Mouse (Mus musculus) ovary, adult 18-20 months (tissue): Measurements from ENCODE around the gene Tfg.

Source experiments
- DNase-seq: peaks from one replicate; pipeline ENCODE4 v3.0.0; 2022; ENCODE audit warnings: low spot score, mixed read lengths

The Tfg gene

DNA sequence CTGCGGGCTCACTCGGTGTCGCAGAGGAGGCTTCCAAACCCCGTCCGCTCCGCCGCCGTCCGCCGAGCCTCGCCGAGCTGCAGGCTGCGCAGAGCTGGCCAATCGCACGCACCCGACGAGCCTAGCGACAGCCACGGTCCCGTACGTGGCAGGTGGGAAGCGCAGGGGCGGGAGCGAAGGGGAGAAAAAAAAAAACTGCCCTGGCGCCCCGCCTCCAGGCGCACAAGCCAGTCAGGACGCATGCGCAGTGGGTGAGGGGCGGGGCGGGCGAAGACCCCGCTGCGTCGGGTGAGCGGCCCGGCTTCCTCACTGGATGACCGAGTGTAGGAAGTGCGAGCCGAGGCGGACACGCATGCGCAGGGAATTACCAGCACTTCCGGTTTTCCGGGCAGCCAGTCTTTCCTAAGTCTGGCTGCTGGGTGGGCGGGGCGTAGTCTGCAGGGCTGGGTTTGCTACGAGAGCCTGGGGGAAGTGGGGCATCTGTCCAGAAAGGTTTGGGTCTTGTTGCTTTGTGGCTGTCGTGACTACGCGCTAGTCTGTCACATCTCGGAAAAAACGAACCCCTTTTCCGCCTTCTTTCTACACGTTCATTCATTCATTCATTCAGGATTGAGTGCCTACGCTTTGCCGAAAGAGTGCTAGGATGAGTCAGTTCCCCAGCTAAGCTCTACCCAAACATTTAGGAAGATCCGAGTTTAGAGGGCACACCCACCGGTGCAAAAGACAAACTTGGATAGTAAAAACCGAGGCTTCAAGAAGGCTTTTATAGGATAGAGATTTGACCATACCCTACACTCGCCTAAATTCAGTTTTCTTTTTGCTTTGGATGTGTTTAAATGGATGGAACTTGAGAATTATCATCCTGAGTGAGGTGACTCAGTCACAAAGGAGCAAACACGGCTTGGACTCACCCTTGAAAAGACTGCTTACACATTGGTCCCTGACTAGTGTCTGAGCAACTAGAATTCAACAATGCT, at the start of gene Tfg:
Tfg (minus strand) TSS at position 227 of the 977 bp plus-strand sequence.
- DNase-seq = peak; percentile 99

DNA sequence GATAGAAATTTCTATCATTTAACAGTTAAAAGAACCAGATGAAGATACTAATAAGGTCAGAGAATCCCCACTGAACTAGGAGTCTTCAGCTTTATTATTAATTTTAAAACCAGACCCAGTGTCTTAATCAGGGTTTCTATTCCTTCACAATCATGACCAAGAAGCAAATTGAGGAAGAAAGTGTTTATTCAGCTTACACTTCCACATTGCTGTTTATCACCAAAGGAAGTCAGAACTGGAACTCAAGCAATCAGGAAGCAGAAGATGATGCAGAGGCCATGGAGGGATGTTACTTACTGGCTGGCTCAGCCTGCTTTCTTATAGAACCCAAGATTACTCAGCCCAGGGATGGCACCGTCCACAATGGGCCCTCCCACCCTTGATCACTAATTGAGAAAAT, 11.8 kb upstream of the Tfg start:
- no peak for DNase-seq

DNA sequence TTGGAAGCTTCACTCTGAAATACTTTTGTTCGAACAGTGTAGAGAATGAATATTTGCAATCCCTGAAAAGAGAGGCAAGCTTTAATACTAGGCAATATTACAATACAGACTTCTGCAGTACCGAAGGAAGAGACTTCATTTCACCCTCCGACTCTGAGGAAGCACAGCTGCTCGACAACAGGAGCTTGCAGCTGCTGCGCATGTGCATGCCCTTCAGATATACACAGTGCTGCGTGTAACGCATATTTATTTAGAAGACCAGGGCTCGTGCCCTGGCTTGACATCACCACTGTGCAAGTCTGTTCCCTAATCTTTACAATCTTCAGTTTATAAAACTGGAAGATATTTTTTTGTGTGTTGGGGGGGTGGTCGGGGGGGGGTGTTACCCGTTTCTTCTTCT, 7.7 kb upstream of the Tfg start:
- DNase-seq = no peak

DNA sequence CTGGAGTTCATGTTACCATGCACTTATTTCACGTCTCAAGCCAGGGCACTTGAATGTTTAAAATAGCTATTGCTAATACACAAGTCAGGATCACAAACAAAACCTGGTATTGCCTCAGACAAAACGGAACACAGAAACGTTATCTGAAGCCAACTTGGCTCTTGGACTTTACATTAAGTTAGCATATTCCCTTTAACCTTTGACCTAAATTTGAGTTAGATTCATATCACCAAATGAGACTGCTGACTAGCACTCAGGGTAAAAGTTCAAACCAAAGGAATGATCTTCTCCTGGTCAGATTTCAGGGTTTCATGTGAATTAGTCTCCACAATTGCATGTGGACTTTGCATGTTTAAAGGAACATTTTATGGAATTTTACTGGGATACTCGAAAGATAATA, 5.1 kb upstream of the Tfg start:
- DNase-seq = no peak

DNA sequence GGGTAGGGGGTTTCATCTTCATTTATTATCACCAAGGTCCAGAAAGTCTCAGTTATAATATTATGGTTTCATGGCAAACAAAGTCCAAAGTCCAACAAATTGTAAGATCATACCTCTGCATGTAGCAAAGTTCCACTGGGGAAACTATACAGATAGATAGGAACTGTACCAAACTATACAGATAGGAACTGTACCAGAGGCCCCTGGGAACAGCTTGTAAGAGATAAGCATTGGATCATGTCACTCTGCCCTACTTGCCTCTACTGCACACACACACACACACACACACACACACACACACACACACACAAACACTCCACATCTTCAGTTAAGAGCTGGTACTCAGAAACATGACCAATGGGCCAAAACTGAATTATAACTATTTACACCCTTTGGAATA, 1.8 kb upstream of the Tfg start:
- no peak for DNase-seq

DNA sequence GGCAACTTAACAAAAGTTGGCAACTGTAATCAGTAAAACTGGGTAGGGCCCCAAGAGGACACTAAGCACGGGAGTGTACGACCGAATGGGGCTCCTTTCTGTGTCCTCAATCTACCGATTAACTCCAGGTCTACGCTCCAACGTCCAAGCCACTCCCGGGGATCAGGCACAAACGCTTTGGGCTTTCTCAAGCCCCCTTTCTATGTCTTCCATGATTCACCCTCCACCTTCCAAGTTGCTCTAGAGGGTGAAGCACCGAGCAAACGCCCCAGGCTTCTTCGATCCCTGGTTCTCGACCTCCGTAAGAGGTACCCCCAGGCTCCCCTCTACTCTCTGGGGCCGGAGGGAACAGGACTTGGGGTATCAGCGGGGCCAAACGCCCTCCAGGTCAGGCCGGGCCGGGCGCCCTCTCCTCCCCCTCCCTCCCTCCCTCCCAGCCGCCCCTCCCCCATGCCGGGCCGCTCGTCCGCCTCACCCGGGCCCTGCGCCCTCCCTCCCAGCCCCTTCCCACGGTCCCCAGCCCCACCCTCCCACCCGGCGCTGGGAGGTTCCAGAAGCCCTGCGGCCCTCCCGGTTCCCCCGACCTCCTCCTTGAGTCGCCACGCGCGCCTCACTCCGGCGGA, 582 bp downstream of the Tfg start:
- DNase-seq = no peak

DNA sequence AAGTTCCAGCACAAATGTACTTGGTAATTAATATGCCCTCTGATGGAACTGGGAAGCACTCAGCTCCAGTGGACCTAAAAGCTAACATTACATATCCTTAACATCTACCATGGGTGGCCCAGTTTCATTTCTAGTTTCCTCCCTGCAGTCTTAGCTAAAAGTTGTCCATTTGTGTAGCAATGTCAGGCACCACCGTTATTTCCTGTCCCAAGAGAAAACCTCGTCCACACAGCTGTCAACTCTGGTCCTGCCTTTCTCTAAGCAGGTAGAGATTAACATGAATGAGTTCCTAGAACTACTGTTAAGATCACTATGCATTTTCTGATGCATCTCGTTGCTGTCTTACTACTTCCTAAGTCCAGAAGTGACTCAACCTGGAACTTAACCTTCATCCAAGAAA, 1.6 kb downstream of the Tfg start:
- no peak for DNase-seq

DNA sequence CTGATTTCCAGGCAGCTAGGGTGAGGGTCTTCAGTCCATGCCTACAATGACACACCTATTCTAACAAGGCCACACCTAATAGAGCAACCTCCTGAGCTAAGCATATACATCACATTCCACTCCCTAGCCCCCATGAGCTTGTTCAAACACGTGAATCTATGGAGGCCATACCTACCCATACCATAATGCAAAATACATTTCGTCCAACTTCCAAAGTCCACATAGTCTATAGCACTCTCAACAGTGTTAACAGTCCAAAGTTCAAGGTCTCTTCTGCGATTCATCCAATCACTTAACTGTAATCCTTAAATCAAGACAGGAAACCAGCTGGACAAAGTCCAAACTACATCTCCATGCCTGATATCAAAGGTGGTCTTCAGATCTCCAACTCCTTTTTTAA, 7.2 kb downstream of the Tfg start:
- no peak for DNase-seq

DNA sequence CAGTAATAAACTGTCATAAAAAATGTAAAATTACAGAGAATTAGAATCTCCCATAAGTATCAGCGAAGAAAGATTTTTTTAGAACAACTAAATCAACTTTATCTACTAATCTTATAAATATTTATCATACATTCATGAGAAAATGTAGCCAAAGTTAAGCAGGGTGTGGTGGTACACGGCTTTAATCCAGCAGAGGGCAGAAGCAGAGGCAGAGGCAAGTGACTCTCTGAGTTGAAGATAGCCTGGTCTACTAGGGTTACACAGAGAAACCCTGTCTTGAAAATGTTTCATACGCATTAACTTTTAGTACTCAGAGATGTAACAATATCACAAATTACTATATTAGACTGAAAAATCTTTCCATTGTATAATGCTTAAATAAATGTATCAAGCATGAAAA, 11.5 kb downstream of the Tfg start:
- no peak for DNase-seq

DNA sequence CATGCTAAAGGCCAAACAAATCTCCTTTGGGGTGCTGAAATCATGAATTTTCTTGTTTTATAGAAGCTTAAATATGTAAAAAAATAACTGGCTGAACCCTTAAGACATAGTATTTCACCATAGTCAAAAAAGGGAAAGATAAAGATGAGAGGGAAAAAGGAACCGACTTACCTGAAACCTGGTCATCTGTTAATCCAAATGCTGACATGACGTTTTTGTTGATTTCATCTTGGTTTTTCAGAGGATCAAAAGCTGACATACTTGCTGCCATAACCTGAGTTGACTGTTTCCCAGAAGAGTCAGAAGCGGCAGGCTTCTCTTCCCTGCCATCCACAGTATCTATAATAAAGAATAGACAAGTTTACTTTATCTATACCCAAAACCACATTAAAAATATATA, 16.4 kb downstream of the Tfg start:
- no peak for DNase-seq

DNA sequence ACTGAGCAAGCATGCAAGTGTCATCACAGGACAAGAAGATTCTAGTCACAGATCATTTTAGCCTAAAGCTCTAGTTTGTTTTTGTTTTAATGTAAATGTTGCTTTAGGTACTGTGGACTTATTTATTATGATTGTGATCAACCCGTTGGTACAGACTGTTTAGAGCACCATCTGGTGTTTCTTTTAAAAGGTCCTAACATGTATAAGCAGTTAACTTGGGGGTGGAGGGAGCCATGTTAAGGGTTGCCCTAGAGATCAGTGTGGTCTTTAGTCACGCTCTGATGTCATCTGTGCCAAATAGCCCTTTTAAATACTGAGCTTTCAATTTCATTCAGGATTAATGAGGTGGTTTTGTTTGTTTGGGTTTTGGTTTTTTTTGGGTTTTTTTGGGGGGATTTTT, 20.8 kb downstream of the Tfg start:
- no peak for DNase-seq

DNA sequence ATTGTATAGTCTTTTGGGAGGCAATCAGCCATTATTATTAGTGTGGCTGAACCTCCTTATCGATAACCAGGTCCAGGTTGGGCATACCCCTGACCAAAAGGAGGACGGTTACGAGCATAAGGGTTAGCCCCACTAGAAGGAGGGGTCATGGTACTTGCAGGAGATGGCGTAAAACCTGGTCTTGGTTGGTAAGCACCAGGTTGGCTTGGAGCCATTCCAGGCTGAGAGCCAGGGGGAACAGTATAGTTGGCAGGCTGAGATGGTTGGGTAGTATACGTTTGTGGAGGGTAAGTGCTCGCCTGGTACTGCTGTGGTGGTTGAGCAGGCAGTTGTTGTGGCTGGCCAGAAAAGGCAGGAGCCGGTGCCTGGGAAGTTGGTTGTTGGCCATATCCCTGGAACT, 26.5 kb downstream of the Tfg start:
- DNase-seq = no peak

DNA sequence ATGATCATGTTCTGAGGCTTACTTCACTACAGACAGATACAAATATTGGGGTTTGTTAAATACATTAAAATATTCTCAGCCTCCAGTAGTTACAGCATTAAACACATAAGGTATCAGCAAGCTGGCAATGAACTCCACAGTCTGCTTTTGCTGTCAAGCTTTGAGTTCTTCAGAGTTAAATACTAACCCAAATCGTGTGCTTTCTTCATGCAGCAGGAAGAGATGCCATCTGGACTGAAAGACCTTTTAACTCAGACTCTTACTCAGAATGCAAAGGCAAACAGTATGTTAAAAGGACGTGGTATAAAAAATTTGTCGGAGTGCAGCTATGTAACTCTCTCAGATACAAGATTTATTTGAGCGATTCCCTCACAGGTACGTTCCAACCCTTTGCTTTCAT, 30.5 kb downstream of the Tfg start:
- no peak for DNase-seq

DNA sequence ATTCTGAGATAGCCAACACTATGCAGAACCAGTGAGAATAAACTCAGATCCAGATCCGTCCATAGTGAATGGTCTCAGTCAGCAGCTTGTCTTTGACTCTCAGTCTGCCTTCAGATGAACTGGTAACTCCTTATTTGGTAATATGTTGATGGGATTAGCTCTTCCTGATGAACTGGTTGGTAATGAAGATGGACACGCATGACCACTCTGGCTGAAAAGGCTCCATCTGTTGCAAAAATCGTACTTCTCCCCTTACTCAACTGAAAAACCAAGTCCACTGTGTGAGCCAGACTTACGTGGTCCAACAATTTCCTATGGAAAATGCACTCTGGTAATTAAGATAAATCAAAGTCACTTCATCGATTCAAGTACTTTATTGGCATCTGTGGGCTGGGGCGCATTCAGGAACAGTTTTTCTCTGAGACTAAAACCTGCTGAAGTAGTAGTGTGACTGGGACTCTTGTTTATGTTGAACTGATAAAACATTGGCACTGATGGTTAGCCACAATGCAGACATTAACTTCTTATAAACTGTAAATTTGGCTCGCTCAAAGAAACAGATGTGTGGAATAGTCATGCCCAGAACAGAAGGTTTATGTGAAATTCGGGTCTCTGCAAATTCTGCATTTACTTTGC, 36.1 kb downstream of the Tfg start:
- DNase-seq = no peak

DNA sequence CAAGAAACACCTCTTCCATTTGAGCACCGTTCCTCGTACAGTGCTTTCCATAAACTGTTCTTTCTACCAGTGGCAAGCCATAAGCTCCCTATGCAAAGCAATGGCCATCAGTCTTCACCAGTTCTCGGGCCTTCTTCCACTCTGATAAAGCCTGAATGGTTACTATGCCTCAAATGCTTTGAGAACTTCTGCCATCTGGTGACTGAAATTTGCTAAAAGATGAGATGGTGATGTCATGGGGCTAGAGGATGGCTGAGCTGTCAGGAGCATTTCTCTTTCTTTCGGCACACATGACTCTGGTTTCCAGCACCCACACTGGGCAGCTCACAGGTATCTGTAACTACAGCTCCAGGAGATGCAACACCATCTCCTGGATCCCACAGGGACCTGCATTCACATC, 40.1 kb downstream of the Tfg start:
- DNase-seq = no peak

DNA sequence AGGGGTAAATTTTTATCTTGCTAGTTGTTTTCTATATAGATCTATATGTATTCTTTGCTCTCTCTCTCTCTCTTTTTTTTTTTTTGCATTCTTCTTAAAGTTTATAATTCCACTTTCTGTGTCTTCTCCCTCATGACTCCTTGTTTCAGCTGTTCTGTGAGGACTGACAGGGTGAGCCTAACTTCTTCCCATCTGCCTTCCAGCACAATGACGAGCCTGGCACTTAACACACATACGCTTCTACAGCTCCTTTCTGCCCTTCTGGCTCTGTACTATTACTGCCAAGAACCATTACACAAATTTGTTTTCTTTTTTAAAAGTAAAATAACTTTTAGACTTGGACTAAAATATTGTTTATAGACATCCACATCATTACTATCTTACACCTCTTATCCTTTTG, 43.8 kb downstream of the Tfg start:
- DNase-seq = no peak

DNA sequence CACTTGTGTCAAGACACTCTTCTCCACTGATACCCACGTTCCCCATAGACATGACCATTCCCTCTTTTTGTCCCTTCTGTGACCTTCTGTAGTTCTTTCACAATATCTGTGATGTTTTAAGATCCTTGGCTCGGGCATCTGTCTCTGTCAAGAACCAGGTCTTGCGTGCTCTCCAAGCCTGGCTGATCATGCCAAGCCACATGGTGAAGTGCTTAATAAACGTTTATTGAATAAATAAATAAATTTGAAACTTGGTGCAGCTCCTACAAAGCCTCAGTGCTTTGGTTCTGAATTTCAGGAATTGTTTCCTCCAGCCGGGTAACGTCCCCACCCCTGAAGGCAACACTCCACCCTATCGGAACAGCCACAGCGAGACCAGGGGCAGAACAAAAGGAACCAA, 46.3 kb downstream of the Tfg start:
- DNase-seq = no peak

DNA sequence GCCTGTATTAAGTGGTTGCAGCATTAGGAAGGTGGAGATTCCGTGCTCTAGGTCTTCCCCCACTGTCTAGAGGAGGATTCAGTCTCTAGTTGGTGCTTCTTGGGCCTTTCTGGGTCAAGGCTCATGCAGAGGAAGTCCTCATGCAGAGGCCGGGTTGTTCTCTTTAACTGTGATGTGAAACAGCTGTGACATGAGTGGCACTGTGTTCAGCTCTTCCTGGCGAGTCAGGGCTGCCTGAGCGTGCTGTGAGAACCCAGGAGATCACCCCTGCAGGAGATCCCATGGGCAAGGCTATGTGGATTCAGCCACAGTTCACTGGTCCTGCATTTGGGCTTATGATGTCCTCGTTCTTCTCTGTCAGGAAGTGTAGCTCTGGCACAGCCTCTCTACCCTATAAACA, 47.7 kb downstream of the Tfg start:
- no peak for DNase-seq

DNA sequence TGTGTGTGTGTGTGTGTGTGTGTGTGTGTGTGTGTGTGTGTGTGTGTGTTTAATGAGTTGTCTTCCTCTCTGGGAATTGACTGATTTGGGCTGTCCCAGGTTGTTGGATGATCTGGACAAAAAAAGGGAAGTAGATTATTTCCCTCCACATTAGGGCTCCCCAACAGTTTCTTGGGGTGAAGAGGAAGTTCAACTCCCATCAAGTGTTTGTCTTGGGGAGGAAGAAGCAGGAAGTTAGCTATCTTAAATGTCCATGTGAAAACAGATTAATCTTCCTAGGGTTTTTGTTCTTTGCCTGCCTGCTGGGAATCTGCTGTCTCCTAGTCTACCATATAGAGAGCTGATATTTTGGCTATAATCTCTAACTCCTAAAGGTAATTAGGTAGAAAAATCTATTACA, 58.4 kb downstream of the Tfg start:
- DNase-seq = no peak

DNA sequence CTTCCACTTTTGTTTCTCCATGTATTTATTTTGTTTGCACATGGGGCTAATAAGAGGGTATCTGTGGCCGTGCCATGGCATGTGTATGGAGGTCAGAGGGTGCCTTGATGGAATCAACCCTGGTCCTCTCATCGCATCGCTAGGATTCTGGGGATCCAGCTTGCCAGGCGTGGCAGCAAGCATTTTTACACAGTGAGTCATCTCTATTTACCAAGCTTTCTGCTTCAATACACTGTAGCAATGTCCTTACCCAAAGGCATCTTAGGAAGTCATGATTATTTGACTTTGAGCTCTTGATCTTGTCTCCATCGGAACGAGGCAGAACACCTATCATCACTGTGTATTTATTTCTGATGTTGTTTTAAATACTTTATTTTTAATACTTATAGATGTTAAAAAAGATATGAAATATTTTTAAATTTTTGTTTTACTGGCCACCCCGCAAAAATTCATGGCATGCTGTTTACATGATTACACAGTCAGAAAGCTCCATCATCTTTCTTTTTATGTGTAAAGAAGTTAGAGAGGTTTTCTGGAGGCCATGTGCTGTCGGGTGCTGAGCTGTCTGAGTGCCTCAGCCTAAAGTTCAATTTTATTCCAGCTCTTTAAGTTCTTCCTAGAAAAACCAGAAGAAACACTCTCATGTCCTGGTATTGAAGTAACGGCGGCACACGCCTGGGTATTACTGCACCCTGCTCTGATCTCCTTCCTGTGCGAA, 61.9 kb downstream of the Tfg start:
- no peak for DNase-seq

DNA sequence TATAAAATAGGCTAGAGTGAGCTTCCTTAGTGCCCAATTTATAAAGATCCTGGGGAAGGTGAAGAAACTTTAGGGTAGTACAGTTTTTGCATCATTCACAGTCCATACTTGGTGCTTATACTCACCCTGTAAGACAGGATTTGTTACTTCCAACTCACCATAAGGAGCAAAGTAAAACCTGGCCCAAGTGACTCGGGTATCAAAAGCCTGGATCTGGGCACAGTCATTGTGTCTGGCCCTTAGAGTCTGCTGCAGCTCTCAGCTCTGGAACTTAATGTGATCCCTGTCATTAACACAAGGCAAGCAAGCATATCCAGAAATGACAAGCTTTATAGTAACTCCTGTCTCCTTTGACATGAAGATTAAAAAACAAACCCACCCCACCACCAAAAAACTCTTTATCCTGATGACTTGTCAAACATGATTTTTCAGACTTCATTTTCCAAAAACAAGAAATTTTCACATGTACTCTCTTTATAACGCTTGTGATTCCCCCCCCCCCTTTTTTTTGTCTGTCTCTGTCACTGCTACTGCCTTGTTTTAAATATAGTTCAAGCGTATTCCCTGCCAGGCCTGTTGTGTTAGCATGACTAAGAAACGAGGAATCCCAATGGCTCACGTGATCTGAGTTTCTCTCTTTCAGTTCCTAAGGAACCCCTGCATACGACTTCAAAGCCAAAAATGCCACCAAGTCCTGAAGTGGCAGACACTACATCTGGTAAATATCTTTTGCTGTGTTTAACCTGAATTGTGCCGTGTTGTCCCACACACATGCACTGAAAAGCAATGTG, 70.7 kb downstream of the Tfg start:
- DNase-seq = no peak

DNA sequence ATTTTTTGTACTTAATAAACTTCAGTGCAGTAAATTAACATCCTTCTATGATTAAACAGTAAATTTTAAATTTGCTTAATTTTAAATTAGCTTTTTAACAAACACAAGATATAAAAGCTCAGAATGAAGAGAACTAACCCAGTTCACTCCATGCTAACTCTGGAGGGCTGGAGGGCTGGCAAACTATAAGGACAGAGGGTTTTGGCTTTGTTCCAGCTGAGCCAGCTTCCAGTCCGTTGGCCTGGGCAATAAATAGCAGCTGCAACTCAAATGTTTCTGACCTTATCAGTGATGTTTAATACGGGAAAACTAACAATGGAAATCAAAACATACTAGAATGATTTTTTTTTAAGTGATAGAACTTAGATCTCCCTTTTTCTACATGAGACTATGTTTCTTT, 72.0 kb downstream of the Tfg start:
- no peak for DNase-seq
